Mouse (Mus musculus) small intestine, adult 2 months (tissue): ENCODE measurements around the gene Arhgap17. TPM values are rescaled to one million over a fixed set of nuclear protein-coding genes. Genes with fewer than 3 reads are reported as not detected.

Experiments
- H3K27ac ChIP-seq: fragments of 200-500 bp; 2 replicates; pipeline ENCODE4 v1.5.1; 2012; ENCODE audit warnings: low read depth, low read length, control low read depth, inconsistent platforms; ENCODE audit not compliant: insufficient read depth
- H3K27me3 ChIP-seq: fragments of 200-500 bp; 2 replicates; pipeline ENCODE4 v1.6.1; 2012; ENCODE audit warnings: mild to moderate bottlenecking, moderate library complexity, low read length, inconsistent platforms; ENCODE audit not compliant: control insufficient read depth, insufficient read depth
- H3K36me3 ChIP-seq: fragments of 200-500 bp; 2 replicates; pipeline ENCODE4 v1.6.1; 2012; ENCODE audit warnings: mild to moderate bottlenecking, low read length, control low read depth, inconsistent platforms; ENCODE audit not compliant: control insufficient read depth, insufficient read depth
- H3K4me1 ChIP-seq: fragments of 200-500 bp; 2 replicates; pipeline ENCODE4 v1.6.1; 2012; ENCODE audit warnings: low read length, inconsistent platforms, mixed read lengths; ENCODE audit not compliant: control insufficient read depth, insufficient read depth, insufficient read length
- H3K4me3 ChIP-seq: fragments of 200-500 bp; 2 replicates; pipeline ENCODE4 v1.5.1; 2012; ENCODE audit warnings: low read depth, mild to moderate bottlenecking, control low read depth, inconsistent platforms, low read length, moderate library complexity
- CTCF ChIP-seq: fragments of 200-500 bp; IDR thresholded peaks from 2 replicates; pipeline ENCODE4 v1.5.1; 2012; ENCODE audit warnings: low read depth, mild to moderate bottlenecking, control low read depth, inconsistent platforms, low read length, moderate library complexity, mixed read lengths; ENCODE audit not compliant: insufficient replicate concordance, insufficient read length; ENCODE audit errors: extremely low read depth
- POLR2A ChIP-seq: fragments of 200-500 bp; IDR thresholded peaks from 2 replicates; pipeline ENCODE4 v1.6.1; 2012; ENCODE audit warnings: low read depth, mild to moderate bottlenecking, control low read depth, inconsistent platforms, low read length, moderate library complexity
- WGBS: fragments of 180-500 bp; shearing (Covaris S2); methylation state at CpG from one replicate; pipeline ENCODE4 v1.1.7; 2018; 5-methylcytosine and 5-hydroxymethylcytosine counted together
- polyA plus RNA-seq: library from polyadenylated mRNA; depleted of rRNA; stranded (reverse); fragments of >200 nt; gene quantifications from 2 replicates; pipeline ENCODE4 v1.2.3, GENCODE M21; 2012

The Arhgap17 gene
- polyA plus RNA-seq, 1 experiment = 69.8 TPM

DNA sequence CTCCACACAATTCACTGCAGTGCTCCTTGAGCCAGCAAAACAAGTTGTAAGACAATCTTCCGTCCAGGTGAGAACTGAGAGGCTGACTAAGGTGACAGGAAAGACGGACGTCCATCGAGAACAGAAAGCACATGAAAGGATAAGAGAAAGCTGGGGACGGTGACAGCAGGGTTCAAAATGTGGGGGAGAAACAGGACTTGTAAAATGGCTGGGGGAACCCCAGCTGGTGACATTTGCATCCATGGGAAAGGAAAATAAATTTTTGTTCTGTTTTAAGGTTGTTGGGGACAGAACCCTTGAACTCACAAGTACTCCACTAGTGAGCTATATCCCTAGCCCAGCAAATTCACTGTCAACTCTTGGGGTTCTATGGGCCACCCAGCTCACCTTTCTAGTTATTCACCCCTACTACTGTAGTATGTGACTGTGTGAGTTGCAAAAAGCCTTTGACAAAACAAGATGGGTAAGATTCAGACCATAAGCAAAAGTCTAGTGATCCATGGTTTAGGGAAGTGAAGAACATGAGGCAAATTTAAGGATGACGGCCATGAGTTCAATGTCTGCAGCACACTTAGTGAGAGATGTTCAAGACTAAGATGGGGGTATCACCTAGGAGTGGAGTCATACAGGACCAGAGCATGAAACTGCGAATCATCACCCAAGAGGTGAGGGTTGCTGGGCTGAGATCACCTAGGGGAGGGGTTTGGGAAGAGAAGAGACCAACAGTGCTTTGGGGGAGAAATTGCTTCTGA lies 8.3 kb downstream of the Arhgap17 start:
- no peak for TF ChIP-seq CTCF
- no peak for TF ChIP-seq POLR2A

DNA sequence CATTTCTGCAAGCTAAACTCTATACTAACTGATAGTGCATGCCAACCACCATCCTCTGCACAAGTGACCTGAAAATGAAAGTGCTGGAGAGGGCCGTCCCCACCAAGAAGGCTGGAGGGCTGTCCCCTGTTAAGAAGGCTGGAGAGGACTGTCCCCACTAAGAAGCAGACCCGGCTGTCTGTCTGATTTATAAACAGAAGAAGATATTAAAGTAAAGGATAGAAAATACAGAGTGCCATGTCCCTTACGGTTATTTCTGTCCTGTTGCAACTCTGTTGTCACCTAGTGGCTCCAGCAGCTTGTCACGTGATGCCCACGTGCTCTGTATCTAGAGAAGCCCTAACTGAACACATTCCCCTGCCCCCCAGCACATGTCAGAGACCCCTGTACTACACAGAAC lies 9.5 kb downstream of the Arhgap17 start:
- TF ChIP-seq POLR2A (no peak), CTCF (no peak)
- Histone ChIP-seq H3K36me3 (peaks cover 2% of the 10 kb centered on the region; the same call in 1 of the 2 replicates), H3K4me3 (no peak overlapping the region), H3K27ac (no peak overlapping the region), H3K27me3 (no peaks in the 10 kb centered on the region), H3K4me1 (peaks cover 27% of the 10 kb centered on the region; the same call in 1 of the 2 replicates)
- 70% methylated on average over 5 of the region's 5 CpGs for WGBS

More for the DNA sequence above, 8.3 kb downstream of the Arhgap17 start:
- peaks cover 32% of the 10 kb centered on the region for H3K4me1 ChIP-seq
- H3K36me3 ChIP-seq = peaks cover 2% of the 10 kb centered on the region; the same call in 1 of the 2 replicates
- no peak overlapping the region for H3K4me3 ChIP-seq
- WGBS = 91% methylated on average over 7 of the region's 7 CpGs
- H3K27me3 ChIP-seq = no peaks in the 10 kb centered on the region
- H3K27ac ChIP-seq = no peak overlapping the region

DNA sequence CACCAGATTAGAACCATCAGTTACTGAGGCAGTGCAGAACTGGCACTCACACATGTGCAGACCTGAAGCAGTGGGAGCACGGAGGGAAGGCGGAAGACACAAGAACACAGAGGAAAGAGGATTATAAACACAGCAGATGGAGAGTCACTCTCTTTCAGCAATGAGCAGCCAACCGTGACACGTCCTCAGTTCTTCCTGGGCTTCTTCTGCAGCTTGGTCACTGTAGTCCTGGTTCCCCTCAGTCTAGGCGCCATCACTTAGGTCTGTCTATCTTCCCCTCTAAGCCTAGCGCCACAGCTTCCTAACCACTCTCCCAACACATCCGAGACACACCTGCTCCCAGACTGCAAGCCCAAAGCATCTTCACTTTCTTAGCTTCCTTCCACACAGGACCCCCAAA lies 10.6 kb downstream of the Arhgap17 start:
- H3K4me3 ChIP-seq = no peak overlapping the region
- H3K27me3 ChIP-seq = no peaks in the 10 kb centered on the region
- H3K4me1 ChIP-seq = peaks cover 30% of the 10 kb centered on the region
- peaks cover 2% of the 10 kb centered on the region; the same call in 1 of the 2 replicates for H3K36me3 ChIP-seq
- TF ChIP-seq CTCF (no peak), POLR2A (no peak)
- WGBS = 85% methylated on average over 7 of the region's 7 CpGs
- H3K27ac ChIP-seq = no peak overlapping the region

DNA sequence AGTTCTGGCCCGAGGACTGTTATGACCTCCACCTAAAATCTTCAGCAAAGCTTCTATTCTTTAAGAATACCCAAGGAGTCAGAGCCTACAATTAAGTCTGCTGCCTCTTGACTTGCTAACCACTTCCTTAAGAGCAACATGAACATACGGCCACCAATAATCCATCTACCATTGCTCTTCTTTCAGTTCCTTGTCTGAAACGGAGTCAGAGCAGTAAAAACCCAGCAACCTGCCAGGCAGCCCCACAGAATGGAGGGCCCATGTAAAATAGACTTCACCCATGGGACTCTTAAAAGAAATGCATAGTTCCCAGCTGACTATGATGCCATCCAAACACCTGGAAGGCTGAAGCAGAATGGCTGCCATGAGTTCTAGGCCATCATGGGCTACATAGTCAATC lies 13.6 kb downstream of the Arhgap17 start:
- Histone ChIP-seq H3K27me3 (no peaks in the 10 kb centered on the region), H3K36me3 (peaks cover 2% of the 10 kb centered on the region; the same call in 1 of the 2 replicates), H3K27ac (0 out of 2 replicates have a peak overlapping the region, but pooled peaks have one; percentile 8), H3K4me1 (peaks cover 39% of the 10 kb centered on the region), H3K4me3 (no peak overlapping the region)
- TF ChIP-seq CTCF = no peak
- TF ChIP-seq POLR2A = no peak
- WGBS = 78% methylated on average over 3 of the region's 3 CpGs

DNA sequence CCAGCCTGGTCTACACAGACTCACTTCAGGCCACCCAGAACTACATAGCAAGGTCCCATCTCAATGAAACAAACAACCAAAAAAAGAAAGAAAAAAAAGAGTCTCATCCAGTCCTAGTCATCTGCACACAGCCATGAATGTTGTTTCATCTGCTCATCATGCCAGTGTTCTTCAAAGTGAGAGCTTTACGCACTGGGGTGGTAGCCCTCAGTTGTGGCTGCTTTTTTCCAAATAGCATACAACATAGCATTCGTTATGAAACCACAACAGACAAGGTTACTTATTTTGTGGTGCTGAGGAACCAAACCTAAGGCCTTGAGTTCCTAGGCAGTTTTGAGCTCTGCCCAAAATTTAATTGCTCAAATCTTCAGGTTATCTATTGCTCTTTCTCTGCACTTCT lies 14.9 kb downstream of the Arhgap17 start:
- TF ChIP-seq POLR2A = no peak
- Histone ChIP-seq H3K4me1 (peaks cover 37% of the 10 kb centered on the region), H3K27me3 (no peaks in the 10 kb centered on the region), H3K36me3 (no peaks in the 10 kb centered on the region), H3K27ac (peak overlapping the region; percentile 69), H3K4me3 (no peak overlapping the region)
- 87% methylated on average over 2 of the region's 2 CpGs for WGBS

DNA sequence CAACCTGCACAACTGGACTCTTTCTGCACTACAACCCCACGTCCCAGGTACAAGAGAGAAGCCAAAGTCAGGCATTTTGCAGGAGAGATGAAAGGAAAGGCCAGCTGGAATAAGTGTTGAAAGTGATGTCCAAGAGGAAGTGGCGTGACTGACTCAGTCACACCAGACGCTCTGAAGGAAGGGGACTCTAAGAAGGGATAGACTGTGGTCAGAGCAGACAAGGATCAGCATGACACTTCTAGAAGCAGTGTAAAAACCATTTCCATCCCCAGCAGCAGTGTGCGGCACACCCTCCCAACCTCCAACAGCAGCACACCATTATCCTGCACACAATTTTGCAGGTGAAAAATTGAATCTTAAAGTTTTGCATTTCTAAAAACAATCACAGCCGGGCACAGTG lies 15.3 kb downstream of the Arhgap17 start:
- Histone ChIP-seq H3K4me1 (peaks cover 37% of the 10 kb centered on the region), H3K27me3 (no peaks in the 10 kb centered on the region), H3K4me3 (no peak overlapping the region), H3K36me3 (no peaks in the 10 kb centered on the region), H3K27ac (peak overlapping the region; percentile 69)
- TF ChIP-seq POLR2A (no peak), CTCF (no peak)
- 44% methylated on average over 5 of the region's 5 CpGs for WGBS

DNA sequence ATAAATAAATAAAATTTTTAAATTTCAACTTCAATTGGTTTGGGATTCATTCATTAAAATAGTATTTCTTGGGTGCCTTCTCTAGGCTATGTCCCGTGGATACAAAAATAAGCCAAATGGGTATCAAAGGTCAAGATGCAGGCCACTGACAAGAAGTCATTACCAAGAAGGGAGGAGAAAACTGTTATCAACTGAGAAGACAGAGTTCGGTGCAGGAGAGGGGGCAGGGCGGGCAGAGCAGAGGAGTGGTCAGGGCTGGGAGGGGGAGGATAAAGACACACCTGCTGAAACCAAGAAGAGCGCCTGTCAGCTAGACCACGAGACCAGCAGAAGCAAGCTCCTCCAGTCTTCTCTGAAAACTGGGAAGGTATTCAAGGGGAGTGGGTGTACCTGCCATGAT lies 15.8 kb downstream of the Arhgap17 start:
- Histone ChIP-seq H3K27me3 (no peaks in the 10 kb centered on the region), H3K36me3 (no peaks in the 10 kb centered on the region), H3K4me1 (peaks cover 40% of the 10 kb centered on the region), H3K4me3 (no peak overlapping the region), H3K27ac (peak overlapping the region; percentile 69)
- WGBS = 29% methylated on average over 5 of the region's 5 CpGs
- no peak for TF ChIP-seq CTCF
- no peak for TF ChIP-seq POLR2A
